Mouse (Mus musculus): ENCODE measurements at regions not wholly inside any gene's neighbourhood (a gene's known extent, or its start where the extent isn't known, plus 50 kb on each side); places are given as distances from the start of the nearest gene placed in this dataset.

DNA sequence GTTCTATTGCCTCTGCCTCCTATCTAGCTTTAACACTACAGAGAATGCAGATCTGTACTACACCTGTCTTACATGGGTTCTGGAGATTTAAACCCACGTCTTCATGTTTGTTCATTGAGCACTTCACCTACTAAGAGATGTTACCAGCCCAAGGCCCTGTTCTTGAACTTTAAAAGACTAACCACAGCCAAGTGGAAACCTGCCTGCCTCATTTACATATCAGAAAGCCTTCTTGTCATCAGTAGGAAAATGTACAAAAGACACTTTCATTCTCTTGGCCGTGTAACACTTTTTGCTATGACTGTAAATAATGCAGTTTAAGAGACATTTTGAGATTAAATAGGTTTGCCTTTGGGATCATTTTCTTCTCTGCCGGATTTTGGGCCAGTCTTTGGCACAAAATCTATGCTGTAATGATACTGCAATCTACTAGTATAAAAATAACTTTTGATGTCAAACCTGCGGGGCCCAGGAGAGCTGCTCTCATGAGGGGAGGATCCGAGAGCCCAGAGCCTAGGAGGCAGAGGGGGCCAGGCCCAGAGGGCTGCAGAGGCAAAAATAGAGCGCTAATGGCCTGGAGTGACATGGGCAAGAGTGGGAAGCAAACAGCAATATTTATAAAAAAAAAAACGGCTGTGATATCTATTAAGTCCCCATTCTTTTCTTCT is 318.4 kb upstream of the Myo3a start:
- H3K4me1 ChIP-seq (ENCODE audit: control insufficient read depth, insufficient read depth, low read length): no peaks in the 10 kb centered on the region
- peak overlapping the region; percentile 32; the same call in 1 of the 2 replicates for H3K4me2 ChIP-seq (ENCODE audit: low read length)
- no peaks in the 10 kb centered on the region for H3K9me3 ChIP-seq (replicated peaks; ENCODE audit: control insufficient read depth, low read length)
- H3K27ac ChIP-seq (ENCODE audit: low read depth, low read length): no peak overlapping the region
- WGBS: 74% methylated on average over 7 of the region's 7 CpGs
- H3K9ac ChIP-seq (ENCODE audit: low read length): no peak overlapping the region
- DNase-seq (ENCODE audit: low spot score) (no peak), ATAC-seq (no peak)
- no peaks in the 10 kb centered on the region for H3K27me3 ChIP-seq (replicated peaks; ENCODE audit: control insufficient read depth, insufficient read depth, low read length)
- no peak overlapping the region for H3K4me3 ChIP-seq (ENCODE audit: low read depth, low read length)
- H3K36me3 ChIP-seq (ENCODE audit: control insufficient read depth, insufficient read depth, low read length): no peaks in the 10 kb centered on the region

DNA sequence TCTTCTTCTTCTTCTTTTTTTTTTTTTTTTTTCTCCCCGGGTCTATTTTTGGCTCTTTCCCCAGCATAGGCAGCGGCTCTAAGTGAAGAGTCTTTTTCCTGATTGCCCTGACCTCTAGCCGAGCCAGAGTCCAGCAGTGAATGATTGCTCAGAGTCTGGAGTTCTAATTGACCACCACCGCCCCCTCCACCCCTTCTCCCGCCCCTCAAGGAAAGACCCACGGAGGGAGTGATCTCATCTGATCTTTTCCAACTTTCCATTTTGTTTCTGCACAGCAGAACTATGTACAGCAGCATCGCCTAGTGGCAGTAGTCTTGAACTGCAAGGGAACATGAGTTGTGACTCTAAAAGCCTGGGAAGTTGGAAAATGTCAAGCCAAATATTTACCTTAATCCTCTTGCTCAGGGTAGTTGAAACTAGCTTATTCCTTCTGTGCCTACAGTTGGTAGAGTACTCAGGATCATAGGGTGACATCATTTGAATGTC is 317.8 kb upstream of the Myo3a start:
- H3K4me3 ChIP-seq (ENCODE audit: low read depth, low read length): no peak overlapping the region
- H3K4me1 ChIP-seq (ENCODE audit: control insufficient read depth, insufficient read depth, low read length): no peaks in the 10 kb centered on the region
- WGBS: 18% methylated on average over 7 of the region's 7 CpGs
- no peaks in the 10 kb centered on the region for H3K36me3 ChIP-seq (ENCODE audit: control insufficient read depth, insufficient read depth, low read length)
- no peaks in the 10 kb centered on the region for H3K27me3 ChIP-seq (replicated peaks; ENCODE audit: control insufficient read depth, insufficient read depth, low read length)
- H3K27ac ChIP-seq (ENCODE audit: low read depth, low read length): no peak overlapping the region
- ATAC-seq: peak; percentile 65
- peak; percentile 89 for DNase-seq (ENCODE audit: low spot score)
- H3K9me3 ChIP-seq (replicated peaks; ENCODE audit: control insufficient read depth, low read length): no peaks in the 10 kb centered on the region
- H3K4me2 ChIP-seq (ENCODE audit: low read length): peak overlapping the region; percentile 32; the same call in 1 of the 2 replicates
- H3K9ac ChIP-seq (ENCODE audit: low read length): no peak overlapping the region

DNA sequence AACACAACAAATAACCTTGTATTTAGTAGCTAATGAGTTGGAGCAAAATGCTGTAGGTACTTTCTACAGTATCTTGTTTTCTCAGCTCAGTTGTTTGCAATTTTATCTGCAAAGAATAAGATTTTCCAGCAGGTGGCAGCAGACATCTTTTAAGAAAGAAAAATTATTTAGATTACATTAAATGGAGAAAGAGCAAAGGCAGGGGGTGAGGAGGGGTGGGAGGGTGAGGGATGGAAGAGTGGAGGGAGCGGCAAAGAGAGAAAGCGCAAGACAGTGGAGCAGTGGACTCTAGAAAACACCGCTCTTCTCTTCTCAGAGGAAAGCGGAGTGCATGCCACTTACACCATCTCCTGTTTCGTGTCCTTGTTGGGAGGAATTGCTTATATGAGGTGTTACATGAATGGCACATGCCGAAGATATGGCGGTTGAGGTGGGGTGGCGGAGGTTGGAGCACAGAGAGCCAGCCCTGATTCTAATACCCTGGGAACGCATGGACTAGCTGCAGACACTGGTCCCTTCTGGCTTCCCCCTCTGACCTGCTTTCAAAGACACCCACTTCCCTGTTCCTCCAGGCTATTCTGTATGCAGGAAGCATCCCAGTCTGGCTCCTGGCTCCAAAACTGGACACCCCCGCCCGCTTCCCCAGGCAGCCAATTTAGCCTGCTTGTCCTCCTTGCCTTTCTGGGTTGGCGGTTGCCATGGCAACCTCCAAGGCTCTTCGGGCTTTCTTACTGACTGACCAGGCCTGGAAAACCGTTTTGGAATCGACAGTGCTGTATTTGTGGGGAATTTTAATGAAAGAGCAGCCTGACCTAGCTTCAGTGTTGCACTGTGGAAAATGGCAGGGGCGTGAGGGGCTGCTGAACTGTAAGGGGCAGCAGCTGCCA is 309.3 kb upstream of the Myo3a start:
- peak; percentile 96 for DNase-seq (ENCODE audit: low spot score)
- Histone ChIP-seq H3K9ac (ENCODE audit: low read length) (peak overlapping the region; percentile 66), H3K9me3 (replicated peaks; ENCODE audit: control insufficient read depth, low read length) (no peaks in the 10 kb centered on the region), H3K36me3 (ENCODE audit: control insufficient read depth, insufficient read depth, low read length) (no peaks in the 10 kb centered on the region), H3K4me1 (ENCODE audit: control insufficient read depth, insufficient read depth, low read length) (peaks cover 13% of the 10 kb centered on the region; the same call in 1 of the 2 replicates), H3K4me2 (ENCODE audit: low read length) (peak overlapping the region; percentile 61), H3K27ac (ENCODE audit: low read depth, low read length) (peak overlapping the region; percentile 98), H3K4me3 (ENCODE audit: low read depth, low read length) (peak overlapping the region; percentile 31), H3K27me3 (replicated peaks; ENCODE audit: control insufficient read depth, insufficient read depth, low read length) (no peaks in the 10 kb centered on the region)
- WGBS: 4% methylated on average over 16 of the region's 16 CpGs
- ATAC-seq: peak; percentile 95

DNA sequence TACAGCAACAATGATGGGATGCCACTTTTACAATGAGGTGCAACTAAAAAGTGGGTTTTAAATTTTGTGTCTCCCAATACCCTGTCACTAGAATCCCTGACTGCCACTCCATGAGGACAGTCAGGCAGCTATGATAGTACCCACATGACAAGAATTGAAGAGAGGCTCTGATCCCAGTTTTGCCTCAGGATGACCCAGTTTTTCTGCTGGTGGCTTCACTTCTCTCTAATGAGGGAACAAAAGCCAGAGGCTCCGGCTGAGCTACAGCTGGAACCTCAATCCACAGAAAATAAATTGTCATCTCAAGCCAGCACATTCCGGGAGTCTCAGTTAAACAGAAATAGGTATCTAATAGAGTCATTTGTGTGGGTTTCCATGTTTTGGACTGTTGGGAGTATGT is 308.2 kb upstream of the Myo3a start:
- ATAC-seq (no peak), DNase-seq (ENCODE audit: low spot score) (peak; percentile 29)
- Histone ChIP-seq H3K4me3 (ENCODE audit: low read depth, low read length) (no peak overlapping the region), H3K9ac (ENCODE audit: low read length) (peak overlapping the region; percentile 66; the same call in 1 of the 2 replicates), H3K27ac (ENCODE audit: low read depth, low read length) (peak overlapping the region; percentile 98), H3K36me3 (ENCODE audit: control insufficient read depth, insufficient read depth, low read length) (no peaks in the 10 kb centered on the region), H3K4me2 (ENCODE audit: low read length) (peak overlapping the region; percentile 61), H3K27me3 (replicated peaks; ENCODE audit: control insufficient read depth, insufficient read depth, low read length) (no peaks in the 10 kb centered on the region), H3K4me1 (ENCODE audit: control insufficient read depth, insufficient read depth, low read length) (peaks cover 13% of the 10 kb centered on the region; the same call in 1 of the 2 replicates), H3K9me3 (replicated peaks; ENCODE audit: control insufficient read depth, low read length) (no peaks in the 10 kb centered on the region)
- 41% methylated on average over 2 of the region's 2 CpGs for WGBS

DNA sequence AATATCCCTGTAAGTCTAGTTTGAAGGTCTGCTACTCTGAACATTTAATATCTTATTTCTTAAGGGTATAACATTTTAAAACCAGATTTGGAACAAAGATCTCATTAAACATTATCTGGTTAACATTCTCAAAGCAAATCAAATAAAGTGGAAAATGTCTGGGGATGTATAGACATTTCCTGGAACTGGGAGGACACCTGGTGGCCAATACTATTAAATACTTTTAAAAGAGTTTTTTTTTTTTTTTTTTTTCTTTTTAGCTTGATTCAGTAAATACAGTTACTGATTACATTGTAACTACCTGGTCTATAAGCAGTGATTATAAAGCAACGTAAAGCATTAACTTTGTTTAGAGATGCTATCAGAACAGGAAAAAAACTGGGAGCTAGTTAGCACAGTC is 299.6 kb upstream of the Myo3a start:
- Histone ChIP-seq H3K4me3 (ENCODE audit: low read depth, low read length) (no peak overlapping the region), H3K9ac (ENCODE audit: low read length) (no peak overlapping the region), H3K36me3 (ENCODE audit: control insufficient read depth, insufficient read depth, low read length) (no peaks in the 10 kb centered on the region), H3K9me3 (replicated peaks; ENCODE audit: control insufficient read depth, low read length) (no peaks in the 10 kb centered on the region), H3K27ac (ENCODE audit: low read depth, low read length) (no peak overlapping the region), H3K4me1 (ENCODE audit: control insufficient read depth, insufficient read depth, low read length) (no peaks in the 10 kb centered on the region), H3K4me2 (ENCODE audit: low read length) (no peak overlapping the region), H3K27me3 (replicated peaks; ENCODE audit: control insufficient read depth, insufficient read depth, low read length) (no peaks in the 10 kb centered on the region)
- no peak for ATAC-seq
- WGBS: 35% methylated on average over 1 of the region's 1 CpGs
- peak; percentile 74 for DNase-seq (ENCODE audit: low spot score)

DNA sequence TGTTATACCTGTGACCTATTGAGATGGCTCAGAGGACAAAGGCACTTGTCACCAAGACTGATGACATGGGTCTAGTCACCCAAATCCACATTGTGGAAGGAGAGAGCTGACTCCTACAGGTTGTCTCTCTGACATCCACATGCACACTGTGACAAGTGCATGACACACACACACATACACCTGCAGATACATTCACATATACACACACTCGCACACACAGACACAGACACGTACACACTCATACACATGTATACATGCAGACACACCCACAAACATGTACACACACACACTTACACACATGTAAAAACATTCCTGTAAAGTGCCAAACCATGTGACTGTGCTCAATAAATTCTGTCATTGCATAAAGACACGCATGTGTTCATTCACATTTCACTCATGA is 287.3 kb upstream of the Myo3a start:
- H3K4me3 ChIP-seq (ENCODE audit: low read depth, low read length): no peak overlapping the region
- 89% methylated on average over 3 of the region's 3 CpGs for WGBS
- no peak for ATAC-seq
- no peaks in the 10 kb centered on the region for H3K27me3 ChIP-seq (replicated peaks; ENCODE audit: control insufficient read depth, insufficient read depth, low read length)
- H3K4me2 ChIP-seq (ENCODE audit: low read length): no peak overlapping the region
- no peak overlapping the region for H3K9ac ChIP-seq (ENCODE audit: low read length)
- no peaks in the 10 kb centered on the region for H3K9me3 ChIP-seq (replicated peaks; ENCODE audit: control insufficient read depth, low read length)
- no peak for DNase-seq (ENCODE audit: low spot score)
- H3K36me3 ChIP-seq (ENCODE audit: control insufficient read depth, insufficient read depth, low read length): no peaks in the 10 kb centered on the region
- H3K4me1 ChIP-seq (ENCODE audit: control insufficient read depth, insufficient read depth, low read length): no peaks in the 10 kb centered on the region
- no peak overlapping the region for H3K27ac ChIP-seq (ENCODE audit: low read depth, low read length)

DNA sequence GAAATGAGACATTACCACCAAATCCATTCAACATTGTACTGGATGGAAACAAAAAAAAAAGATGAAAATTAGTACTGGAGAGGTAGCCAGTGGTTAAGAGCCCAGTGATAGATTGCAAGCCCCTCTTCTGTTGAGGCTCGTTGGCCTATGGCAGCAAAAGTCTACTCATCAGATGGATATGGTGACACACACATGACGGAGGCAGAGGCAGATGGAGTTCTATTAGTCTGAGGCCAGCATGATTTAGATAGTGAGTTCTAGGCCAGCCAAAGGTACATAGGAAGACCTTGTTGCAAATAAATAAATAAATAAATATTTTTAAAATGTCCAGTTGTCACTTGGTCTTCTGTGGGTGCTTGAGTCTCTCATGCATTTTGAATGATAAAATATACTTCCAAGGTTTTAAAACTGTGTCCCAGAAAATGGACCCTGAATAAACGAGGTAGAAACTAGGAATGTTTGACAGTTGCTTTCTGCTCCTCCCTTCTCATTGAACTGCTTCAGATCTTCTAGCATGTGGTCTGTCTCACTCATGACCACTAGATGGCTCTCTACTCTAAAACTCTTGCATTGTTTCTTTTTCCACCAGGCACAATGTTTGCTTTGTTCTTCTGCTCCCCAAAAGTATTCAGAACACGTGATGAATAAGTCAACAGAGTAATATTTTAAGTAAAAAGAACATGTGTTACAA is 286.4 kb upstream of the Myo3a start:
- Histone ChIP-seq H3K36me3 (ENCODE audit: control insufficient read depth, insufficient read depth, low read length) (no peaks in the 10 kb centered on the region), H3K4me3 (ENCODE audit: low read depth, low read length) (no peak overlapping the region), H3K9ac (ENCODE audit: low read length) (no peak overlapping the region), H3K4me2 (ENCODE audit: low read length) (no peak overlapping the region), H3K27me3 (replicated peaks; ENCODE audit: control insufficient read depth, insufficient read depth, low read length) (no peaks in the 10 kb centered on the region), H3K9me3 (replicated peaks; ENCODE audit: control insufficient read depth, low read length) (no peaks in the 10 kb centered on the region), H3K4me1 (ENCODE audit: control insufficient read depth, insufficient read depth, low read length) (no peaks in the 10 kb centered on the region), H3K27ac (ENCODE audit: low read depth, low read length) (no peak overlapping the region)
- DNase-seq (ENCODE audit: low spot score) (peak; percentile 86), ATAC-seq (peak; percentile 82)
- WGBS: 47% methylated on average over 4 of the region's 4 CpGs

DNA sequence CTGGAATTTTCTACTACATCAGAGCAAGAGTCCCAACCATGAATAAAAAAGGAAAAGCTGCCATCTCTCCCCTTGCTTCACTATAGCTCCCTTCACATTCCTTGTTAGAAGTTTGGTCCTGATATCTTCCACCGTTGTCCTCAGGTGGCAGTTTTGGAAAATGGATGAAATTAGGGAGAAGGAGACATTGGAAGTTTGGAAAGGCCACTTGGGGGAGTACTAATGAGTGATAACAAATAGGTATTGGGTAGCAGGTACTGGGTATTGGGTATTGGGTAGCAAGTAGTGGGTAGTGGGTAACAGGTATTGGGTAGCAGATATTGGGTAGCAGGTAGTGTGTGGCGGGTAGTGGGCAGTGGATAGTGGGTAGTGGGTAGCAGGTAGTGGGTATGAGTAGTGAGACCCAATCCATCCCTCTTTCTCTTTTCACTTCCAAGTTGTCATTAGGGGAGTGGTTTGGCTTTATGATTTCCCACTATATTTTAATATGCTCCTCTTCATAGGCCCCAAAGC is 285.8 kb upstream of the Myo3a start:
- Histone ChIP-seq H3K27ac (ENCODE audit: low read depth, low read length) (no peak overlapping the region), H3K9ac (ENCODE audit: low read length) (no peak overlapping the region), H3K36me3 (ENCODE audit: control insufficient read depth, insufficient read depth, low read length) (no peaks in the 10 kb centered on the region), H3K27me3 (replicated peaks; ENCODE audit: control insufficient read depth, insufficient read depth, low read length) (no peaks in the 10 kb centered on the region), H3K4me3 (ENCODE audit: low read depth, low read length) (no peak overlapping the region), H3K4me1 (ENCODE audit: control insufficient read depth, insufficient read depth, low read length) (no peaks in the 10 kb centered on the region), H3K9me3 (replicated peaks; ENCODE audit: control insufficient read depth, low read length) (no peaks in the 10 kb centered on the region), H3K4me2 (ENCODE audit: low read length) (no peak overlapping the region)
- 87% methylated on average over 2 of the region's 2 CpGs for WGBS
- ATAC-seq (peak; percentile 46), DNase-seq (ENCODE audit: low spot score) (no peak)
